In the genomic region with DNA sequence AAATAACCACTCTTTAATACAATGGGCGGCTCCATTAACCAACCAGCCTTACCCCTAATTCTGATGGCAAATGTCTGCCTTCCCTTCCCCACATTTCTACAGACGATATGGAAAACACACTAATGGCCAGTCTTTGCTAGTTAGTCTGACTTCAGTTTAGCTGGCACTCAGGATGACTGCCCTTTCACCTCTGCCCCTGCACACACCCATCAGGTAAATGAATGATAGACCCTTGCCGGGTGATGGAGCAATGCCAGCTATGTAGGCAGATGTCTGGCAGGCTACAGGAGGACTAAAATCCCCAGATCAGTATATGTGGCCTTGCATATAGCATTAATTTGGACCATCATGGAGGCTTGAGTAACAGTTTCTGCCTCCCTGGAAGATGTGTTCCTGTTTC, we compare ENCODE assay signal across 22 mouse cellular contexts.
A peak's percentile ranks its signal among the peaks of the same experiment; 100 is the strongest.
DNase-seq lines count a peak whose midpoint lies in the region; ATAC-seq and TF ChIP-seq lines count a peak whose summit lies in the region.
"Had no signal": no experiment of that assay in that cellular context is flagged by ENCODE, and none has a peak within 500 bp of the region (broad histone marks: within the 10 kb centered on the region; RNA-seq: fewer than 3 reads in every experiment).

No protein-coding gene starts in this region.

- DNase-seq in heart, adult 11 months: peak; percentile 75
- DNase-seq in heart, postnatal 10 days: no peak
- DNase-seq in liver, adult 2 months (ENCODE audit: extremely low read depth, low read depth, low spot score): peak; percentile 85
- no peak for DNase-seq in liver, embryonic 11.5 days (ENCODE audit: low spot score)
- DNase-seq in kidney, postnatal 25 days: peak; percentile 86 to 90
- DNase-seq in liver, postnatal 0 days: peak; percentile 65
- no peak for DNase-seq in lung, adult 18-20 months
- DNase-seq: adrenal gland, postnatal 10 days; B cell, adult 2 months; cerebellum, adult 11-12 months; cerebellum, adult 9-10 months; cerebellum, postnatal 25 days; forebrain, postnatal 0 days; gastrocnemius, postnatal 14 days; heart, postnatal 4 days had no signal

- no peaks in the 10 kb centered on the region for H3K9me3 ChIP-seq in liver, embryonic 11.5 days (ENCODE audit: control insufficient read depth, low read length)
- no peaks in the 10 kb centered on the region for H3K9me3 ChIP-seq in liver, postnatal 0 days (ENCODE audit: low read length)
- H3K9me3 ChIP-seq: embryonic facial prominence, embryonic 13.5 days; forebrain, embryonic 13.5 days; G1E; heart, embryonic 13.5 days; hindbrain, embryonic 12.5 days had no signal

- peaks cover 18% of the 10 kb centered on the region for H3K4me1 ChIP-seq in liver, adult 2 months (ENCODE audit: control insufficient read depth, insufficient read depth, low read length)
- no peaks in the 10 kb centered on the region for H3K4me1 ChIP-seq in liver, embryonic 11.5 days (replicated peaks; ENCODE audit: control insufficient read depth, insufficient read depth, low read length)
- H3K4me1 ChIP-seq in liver, postnatal 0 days (ENCODE audit: insufficient read depth): no peaks in the 10 kb centered on the region
- H3K4me1 ChIP-seq: forebrain, embryonic 13.5 days; hindbrain, embryonic 12.5 days had no signal

- H3K79me2 ChIP-seq in liver, adult 2 months (ENCODE audit: control insufficient read depth, insufficient read depth, low read length): no peaks in the 10 kb centered on the region

- H3K9ac ChIP-seq in liver, adult 2 months (ENCODE audit: low read depth, low read length): no peak overlapping the region
- no peak overlapping the region for H3K9ac ChIP-seq in liver, embryonic 11.5 days (ENCODE audit: low read depth, low read length)
- no peak overlapping the region for H3K9ac ChIP-seq in liver, postnatal 0 days (replicated peaks)
- H3K9ac ChIP-seq: embryonic facial prominence, embryonic 13.5 days; forebrain, embryonic 13.5 days; forebrain, postnatal 0 days; heart, embryonic 13.5 days; hindbrain, embryonic 12.5 days had no signal

- H3K4me3 ChIP-seq in liver, adult 2 months (ENCODE audit: insufficient read depth, low read depth, low read length): no peak overlapping the region
- no peak overlapping the region for H3K4me3 ChIP-seq in liver, embryonic 11.5 days (ENCODE audit: low read depth, low read length)
- H3K4me3 ChIP-seq in liver, postnatal 0 days (ENCODE audit: low read depth, low read length): no peak overlapping the region
- H3K4me3 ChIP-seq: embryonic facial prominence, embryonic 13.5 days; forebrain, embryonic 13.5 days; heart, embryonic 13.5 days; hindbrain, embryonic 12.5 days had no signal

- WGBS in liver, adult 2 months: 43% methylated on average over 3 of the region's 3 CpGs
- 88% methylated on average over 3 of the region's 3 CpGs for WGBS in liver, embryonic 11.5 days
- WGBS in liver, postnatal 0 days (ENCODE audit: insufficient replicate concordance): 71% methylated on average over 3 of the region's 3 CpGs

- no peaks in the 10 kb centered on the region for H3K27me3 ChIP-seq in liver, adult 2 months (ENCODE audit: control insufficient read depth, insufficient read depth, low read length)
- no peaks in the 10 kb centered on the region for H3K27me3 ChIP-seq in liver, embryonic 11.5 days (replicated peaks; ENCODE audit: control insufficient read depth, insufficient read depth, low read length)
- H3K27me3 ChIP-seq in liver, postnatal 0 days (ENCODE audit: insufficient read depth, low read length): no peaks in the 10 kb centered on the region
- H3K27me3 ChIP-seq: embryonic facial prominence, embryonic 13.5 days; forebrain, embryonic 13.5 days; heart, embryonic 13.5 days; hindbrain, embryonic 12.5 days had no signal

- no peak overlapping the region for H3K4me2 ChIP-seq in liver, embryonic 11.5 days
- no peak overlapping the region for H3K4me2 ChIP-seq in liver, postnatal 0 days (ENCODE audit: low read depth, low read length)
- H3K4me2 ChIP-seq: embryonic facial prominence, embryonic 13.5 days; forebrain, embryonic 13.5 days; heart, embryonic 13.5 days; hindbrain, embryonic 12.5 days had no signal

- TF ChIP-seq CTCF in liver, adult 2 months (IDR thresholded peaks at IDR 0.05; ENCODE audit: low read depth, low read length): no peak
- TF ChIP-seq CTCF in liver, postnatal 0 days (IDR thresholded peaks at IDR 0.05; ENCODE audit: low read depth): no peak

- no peak for TF ChIP-seq EP300 in liver, postnatal 0 days (IDR thresholded peaks at IDR 0.05; ENCODE audit: low read depth)

- peak overlapping the region; percentile 53 for H3K27ac ChIP-seq in liver, adult 2 months (replicated peaks; ENCODE audit: insufficient read depth, low read depth, low read length)
- no peak overlapping the region for H3K27ac ChIP-seq in liver, embryonic 11.5 days (ENCODE audit: low read depth, low read length)
- H3K27ac ChIP-seq in liver, postnatal 0 days (ENCODE audit: low read depth): peak overlapping the region; percentile 75
- H3K27ac ChIP-seq: embryonic facial prominence, embryonic 13.5 days; forebrain, embryonic 13.5 days; heart, embryonic 13.5 days; hindbrain, embryonic 12.5 days had no signal

- no peak for ATAC-seq in liver, embryonic 11.5 days (replicated peaks; ENCODE audit: low FRiP score)
- peak; percentile 88 for ATAC-seq in liver, postnatal 0 days
- no peak for ATAC-seq in activated CD4-positive, CD25-positive, alpha-beta regulatory T cell, adult 4 months
- ATAC-seq: CD4-positive, CD25-positive, alpha-beta regulatory T cell, adult 4 months; forebrain, embryonic 13.5 days; forebrain, postnatal 0 days had no signal

- TF ChIP-seq POLR2A in liver, adult 2 months (IDR thresholded peaks at IDR 0.05; ENCODE audit: extremely low read depth, insufficient read depth, low read length): no peak

- intact Hi-C loops in heart, postnatal 10 days (cut with DNase I): no loop called here

- H3K36me3 ChIP-seq in liver, adult 2 months (ENCODE audit: control insufficient read depth, insufficient read depth, low read length): peaks cover 7% of the 10 kb centered on the region
- no peaks in the 10 kb centered on the region for H3K36me3 ChIP-seq in liver, embryonic 11.5 days (ENCODE audit: control insufficient read depth, insufficient read depth, low read length)
- H3K36me3 ChIP-seq in liver, postnatal 0 days (replicated peaks; ENCODE audit: insufficient read depth, low read length): peaks cover 7% of the 10 kb centered on the region
- H3K36me3 ChIP-seq: embryonic facial prominence, embryonic 13.5 days; hindbrain, embryonic 12.5 days had no signal

Comparison
In these comparisons a context has a peak if more than half of its experiments do, and no peak if none do; other contexts are left out.
1. DNase-seq: peak in heart, adult 11 months (single experiment), liver, adult 2 months (single experiment), kidney, postnatal 25 days (2 of 2) and liver, postnatal 0 days (single experiment); none in heart, postnatal 10 days (0 of 2), liver, embryonic 11.5 days (single experiment) and lung, adult 18-20 months (0 of 2).